Mouse (Mus musculus): ENCODE measurements at regions not wholly inside any gene's neighbourhood (a gene's known extent, or its start where the extent isn't known, plus 50 kb on each side); places are given as distances from the start of the nearest gene placed in this dataset.

DNA sequence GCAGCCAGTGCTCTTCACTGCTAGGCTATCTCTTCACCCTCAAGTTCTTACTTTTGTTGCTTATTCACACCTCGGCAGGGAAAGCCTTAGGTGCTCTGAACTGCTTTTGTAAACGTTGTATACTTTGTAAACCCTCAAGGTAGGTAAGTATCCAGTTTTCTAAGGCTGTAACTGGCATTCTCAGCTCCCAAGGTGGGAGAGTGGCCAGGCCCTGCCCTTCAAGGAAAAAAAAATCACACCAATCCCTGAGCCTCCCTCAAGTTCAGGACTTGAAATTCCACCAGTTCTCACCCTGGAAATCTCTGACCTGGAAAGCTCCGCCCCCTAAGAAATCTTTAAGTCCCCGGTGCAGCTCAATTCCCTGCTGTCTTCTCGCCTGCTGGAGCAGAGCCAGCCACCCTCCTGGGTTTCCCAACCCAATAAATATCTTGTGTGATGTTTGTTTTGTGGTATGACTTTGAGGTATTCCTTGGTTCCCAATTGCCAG lies 188.9 kb downstream of the Unc5cl start:
- TF ChIP-seq POLR2A (IDR thresholded peaks at IDR 0.05; ENCODE audit: insufficient read depth, low read depth, low read length): no peak
- no peak for TF ChIP-seq CTCF (IDR thresholded peaks at IDR 0.05; ENCODE audit: insufficient read depth, low read depth, low read length)
- no peak overlapping the region for H3K27ac ChIP-seq (ENCODE audit: insufficient read depth, low read depth, low read length)
- 58% methylated on average over 5 of the region's 5 CpGs for whole genome bisulfite sequencing
- H3K4me1 ChIP-seq (ENCODE audit: control insufficient read depth, insufficient read depth, low read length): no peaks in the 10 kb centered on the region; the same call in 1 of the 2 replicates
- no peak overlapping the region for H3K4me3 ChIP-seq (ENCODE audit: insufficient read depth, low read depth, low read length)

DNA sequence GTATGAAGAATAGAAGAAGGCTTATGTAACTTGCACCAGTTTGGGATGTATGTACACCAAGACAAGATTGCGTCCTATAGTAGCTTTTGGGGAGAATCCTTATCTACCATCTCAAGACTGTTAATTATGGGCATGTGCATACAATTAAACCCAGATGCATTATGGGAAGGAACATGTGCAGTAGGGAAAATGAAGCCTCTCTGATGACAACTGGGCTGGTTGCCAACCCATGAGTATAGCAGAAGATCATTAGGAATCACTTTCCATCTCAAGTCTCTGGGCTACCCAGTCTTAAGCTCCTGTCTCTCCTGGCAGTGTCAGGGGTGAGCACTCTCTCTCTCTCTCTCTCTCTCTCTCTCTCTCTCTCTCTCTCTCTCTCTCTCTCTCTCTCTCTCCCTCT lies 190.4 kb downstream of the Unc5cl start:
- TF ChIP-seq CTCF (IDR thresholded peaks at IDR 0.05; ENCODE audit: insufficient read depth, low read depth, low read length) (no peak), POLR2A (IDR thresholded peaks at IDR 0.05; ENCODE audit: insufficient read depth, low read depth, low read length) (no peak)

DNA sequence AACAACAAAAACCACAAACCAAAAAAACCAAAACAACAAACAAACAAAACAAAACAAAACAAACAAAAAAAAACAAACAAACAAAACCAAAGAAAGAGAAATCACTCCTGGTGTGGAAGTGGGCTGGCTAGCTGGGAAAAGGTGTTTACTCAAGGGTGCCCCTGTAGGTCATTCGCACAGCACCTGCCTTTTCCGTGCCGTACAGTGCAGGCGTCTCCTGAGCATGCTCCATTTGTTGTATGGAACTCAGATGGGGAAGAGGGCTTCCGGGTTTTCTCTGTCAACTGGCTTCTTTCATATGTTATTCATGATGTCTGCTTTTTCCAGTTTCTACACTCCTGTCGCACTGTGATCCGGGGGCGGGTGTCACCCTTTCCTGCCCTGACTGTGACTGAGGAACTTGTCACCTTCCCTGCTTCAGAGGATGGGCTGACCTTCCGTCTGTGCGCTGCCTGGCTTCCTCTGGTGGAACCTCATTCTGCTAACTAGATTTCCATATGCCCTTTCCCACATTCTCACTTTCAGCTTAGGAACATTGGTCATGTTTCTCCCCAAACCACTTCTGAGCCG lies 192.0 kb downstream of the Unc5cl start:
- Histone ChIP-seq H3K4me3 (ENCODE audit: insufficient read depth, low read depth, low read length) (no peak overlapping the region), H3K27ac (ENCODE audit: insufficient read depth, low read depth, low read length) (no peak overlapping the region), H3K4me1 (ENCODE audit: control insufficient read depth, insufficient read depth, low read length) (no peaks in the 10 kb centered on the region; the same call in 1 of the 2 replicates)
- 74% methylated on average over 11 of the region's 11 CpGs for WGBS
- TF ChIP-seq POLR2A (IDR thresholded peaks at IDR 0.05; ENCODE audit: insufficient read depth, low read depth, low read length) (no peak), CTCF (IDR thresholded peaks at IDR 0.05; ENCODE audit: insufficient read depth, low read depth, low read length) (no peak)

More for the DNA sequence above, 190.4 kb downstream of the Unc5cl start:
- H3K27ac ChIP-seq (ENCODE audit: insufficient read depth, low read depth, low read length): no peak overlapping the region
- H3K4me1 ChIP-seq (ENCODE audit: control insufficient read depth, insufficient read depth, low read length): no peaks in the 10 kb centered on the region; the same call in 1 of the 2 replicates
- 81% methylated on average over 1 of the region's 1 CpGs for whole genome bisulfite sequencing
- no peak overlapping the region for H3K4me3 ChIP-seq (ENCODE audit: insufficient read depth, low read depth, low read length)

DNA sequence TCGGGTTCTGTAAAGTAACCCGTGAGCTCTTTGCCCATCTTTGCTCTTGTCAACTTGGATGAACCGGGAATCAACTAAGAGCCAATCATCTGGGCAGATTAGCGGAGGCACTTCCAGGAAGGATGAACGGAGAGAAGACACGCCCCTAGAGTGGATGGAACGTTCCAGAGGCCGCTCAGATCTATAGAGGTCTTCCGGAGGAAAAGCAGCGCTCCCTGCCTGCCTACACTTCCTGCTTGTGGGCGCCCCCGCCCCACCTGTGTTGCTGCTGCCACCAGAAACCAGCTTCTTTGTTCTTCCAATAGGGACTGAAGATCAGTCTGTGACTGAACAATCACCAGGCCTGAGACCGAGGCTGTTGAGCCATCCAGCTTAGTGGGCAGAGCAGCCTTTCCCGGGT lies 192.7 kb downstream of the Unc5cl start:
- Histone ChIP-seq H3K4me3 (ENCODE audit: insufficient read depth, low read depth, low read length) (no peak overlapping the region), H3K4me1 (ENCODE audit: control insufficient read depth, insufficient read depth, low read length) (no peaks in the 10 kb centered on the region; the same call in 1 of the 2 replicates), H3K27ac (ENCODE audit: insufficient read depth, low read depth, low read length) (no peak overlapping the region)
- no peak for TF ChIP-seq POLR2A (IDR thresholded peaks at IDR 0.05; ENCODE audit: insufficient read depth, low read depth, low read length)
- WGBS: 63% methylated on average over 14 of the region's 14 CpGs

DNA sequence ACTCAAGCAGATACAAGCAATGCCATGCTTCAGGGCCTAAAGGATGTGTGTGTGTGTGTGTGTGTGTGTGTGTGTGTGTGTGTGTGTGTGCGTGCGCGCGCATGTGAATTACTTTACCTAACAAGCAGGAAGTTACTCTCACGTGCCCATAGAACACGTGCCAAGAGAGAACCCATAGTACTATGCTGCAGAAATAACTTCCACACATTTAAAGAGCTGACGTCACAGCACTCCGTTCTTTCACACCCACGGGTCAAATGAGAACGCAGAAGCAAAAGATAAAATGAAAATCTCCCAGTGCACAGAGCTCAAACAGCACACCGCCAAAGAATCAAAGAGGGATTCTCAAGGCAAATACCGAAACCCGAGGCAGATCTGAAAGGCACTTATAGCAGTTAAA lies 195.9 kb downstream of the Unc5cl start:
- no peak overlapping the region for H3K4me3 ChIP-seq (ENCODE audit: insufficient read depth, low read depth, low read length)
- no peak for TF ChIP-seq CTCF (IDR thresholded peaks at IDR 0.05; ENCODE audit: insufficient read depth, low read depth, low read length)
- TF ChIP-seq POLR2A (IDR thresholded peaks at IDR 0.05; ENCODE audit: insufficient read depth, low read depth, low read length): no peak
- 64% methylated on average over 13 of the region's 13 CpGs for WGBS
- no peaks in the 10 kb centered on the region; the same call in 1 of the 2 replicates for H3K4me1 ChIP-seq (ENCODE audit: control insufficient read depth, insufficient read depth, low read length)
- H3K27ac ChIP-seq (ENCODE audit: insufficient read depth, low read depth, low read length): no peak overlapping the region

DNA sequence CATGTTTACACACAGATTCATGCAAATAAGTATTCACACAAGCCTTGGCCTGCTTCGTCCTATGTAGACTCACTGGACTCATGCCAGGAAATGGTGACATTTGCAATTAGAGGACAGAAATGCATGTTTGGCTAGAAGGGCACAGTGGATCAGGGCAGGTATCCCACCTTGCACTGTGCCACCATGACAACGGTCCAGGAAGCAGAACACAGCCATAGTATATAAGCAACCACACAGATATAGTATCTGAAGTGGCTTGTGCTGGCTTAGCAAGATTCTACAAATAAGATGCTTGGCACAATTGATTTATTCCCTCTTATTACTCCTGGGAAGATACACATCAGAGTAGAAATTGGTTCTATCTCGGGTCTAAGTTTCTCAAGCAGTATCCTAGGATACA lies 218.0 kb downstream of the Unc5cl start:
- Histone ChIP-seq H3K27ac (ENCODE audit: insufficient read depth, low read depth, low read length) (no peak overlapping the region), H3K4me1 (ENCODE audit: control insufficient read depth, insufficient read depth, low read length) (no peaks in the 10 kb centered on the region), H3K4me3 (ENCODE audit: insufficient read depth, low read depth, low read length) (no peak overlapping the region)
- WGBS: 83% methylated on average over 3 of the region's 3 CpGs
- no peak for TF ChIP-seq CTCF (IDR thresholded peaks at IDR 0.05; ENCODE audit: insufficient read depth, low read depth, low read length)
- TF ChIP-seq POLR2A (IDR thresholded peaks at IDR 0.05; ENCODE audit: insufficient read depth, low read depth, low read length): no peak

DNA sequence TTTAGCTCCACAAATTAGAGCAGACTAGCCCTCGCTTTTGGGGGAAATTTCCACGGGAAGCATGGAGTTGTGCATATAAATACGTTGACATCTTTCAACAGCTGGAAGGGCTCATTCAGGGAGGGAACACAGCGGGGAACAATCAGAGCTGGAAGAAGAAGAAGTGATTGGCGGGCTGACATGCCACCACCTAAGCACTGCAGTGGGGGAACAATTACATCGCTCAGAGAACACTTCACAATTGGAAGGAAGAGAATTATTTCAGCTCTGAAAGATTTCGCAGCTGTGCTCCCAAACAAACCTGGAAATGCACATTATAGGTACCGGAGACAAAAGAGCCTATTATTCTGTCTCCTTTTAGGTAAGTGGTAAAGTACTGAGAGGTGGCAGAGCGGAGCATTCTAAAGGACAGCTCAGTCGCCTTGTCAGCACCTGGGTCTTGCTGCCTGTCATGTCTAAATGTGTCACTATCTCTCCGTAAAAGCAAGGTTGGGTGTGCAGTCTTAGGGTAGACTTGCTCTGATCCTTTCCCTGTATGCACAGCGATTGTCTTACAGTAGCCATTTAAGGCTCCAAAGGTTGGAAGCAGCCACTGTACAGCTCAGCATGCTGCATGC lies 223.6 kb downstream of the Unc5cl start:
- 55% methylated on average over 12 of the region's 12 CpGs for WGBS
- no peak overlapping the region for H3K27ac ChIP-seq (ENCODE audit: insufficient read depth, low read depth, low read length)
- no peak for TF ChIP-seq CTCF (IDR thresholded peaks at IDR 0.05; ENCODE audit: insufficient read depth, low read depth, low read length)
- TF ChIP-seq POLR2A (IDR thresholded peaks at IDR 0.05; ENCODE audit: insufficient read depth, low read depth, low read length): no peak
- no peak overlapping the region for H3K4me3 ChIP-seq (ENCODE audit: insufficient read depth, low read depth, low read length)
- no peaks in the 10 kb centered on the region for H3K4me1 ChIP-seq (ENCODE audit: control insufficient read depth, insufficient read depth, low read length)

DNA sequence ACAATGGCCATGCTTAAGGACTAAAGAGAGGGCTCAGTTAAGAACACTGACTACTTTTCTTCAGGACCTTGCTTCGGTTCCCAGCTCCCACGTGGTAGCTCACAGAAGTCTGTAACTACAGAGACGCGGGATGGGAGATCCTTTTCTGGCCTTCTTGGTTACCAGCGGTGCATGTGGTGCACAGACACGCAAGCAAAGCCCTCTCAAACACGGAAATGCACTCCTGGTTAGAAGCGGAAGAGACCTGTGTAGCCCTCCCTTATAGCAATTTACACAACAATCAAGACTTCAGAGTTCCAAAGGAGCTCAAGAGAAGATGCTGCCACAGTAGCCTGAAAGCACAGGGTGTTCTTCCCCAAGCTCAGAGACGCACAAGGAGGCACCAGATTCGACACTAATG lies 225.6 kb downstream of the Unc5cl start:
- no peak for TF ChIP-seq POLR2A (IDR thresholded peaks at IDR 0.05; ENCODE audit: insufficient read depth, low read depth, low read length)
- TF ChIP-seq CTCF (IDR thresholded peaks at IDR 0.05; ENCODE audit: insufficient read depth, low read depth, low read length): no peak
- H3K27ac ChIP-seq (ENCODE audit: insufficient read depth, low read depth, low read length): no peak overlapping the region
- H3K4me3 ChIP-seq (ENCODE audit: insufficient read depth, low read depth, low read length): no peak overlapping the region
- no peaks in the 10 kb centered on the region for H3K4me1 ChIP-seq (ENCODE audit: control insufficient read depth, insufficient read depth, low read length)
- 76% methylated on average over 10 of the region's 10 CpGs for WGBS

DNA sequence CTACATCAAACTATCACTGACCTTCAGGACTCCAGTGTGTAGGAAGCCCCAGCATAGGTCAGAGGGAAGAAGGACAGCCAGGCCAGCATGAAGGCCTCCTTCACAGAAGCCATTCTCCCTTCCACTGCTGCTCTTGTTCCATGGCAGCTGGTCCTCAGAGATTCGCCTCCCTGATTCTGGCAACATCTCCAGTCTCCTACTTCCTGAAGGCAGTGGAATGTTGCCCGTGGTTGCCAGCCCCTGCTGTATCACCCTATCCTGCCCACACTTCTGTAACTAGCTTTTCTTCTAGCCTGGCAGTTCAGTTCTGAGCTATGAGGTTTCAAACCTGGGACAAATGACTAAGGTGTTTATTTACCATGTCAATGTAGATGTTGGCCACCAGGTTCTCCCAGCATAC lies 234.2 kb downstream of the Unc5cl start:
- TF ChIP-seq POLR2A (IDR thresholded peaks at IDR 0.05; ENCODE audit: insufficient read depth, low read depth, low read length) (no peak), CTCF (IDR thresholded peaks at IDR 0.05; ENCODE audit: insufficient read depth, low read depth, low read length) (no peak)
- WGBS: 63% methylated on average over 2 of the region's 2 CpGs

More for the DNA sequence above, 234.2 kb downstream of the Unc5cl start:
- H3K27ac ChIP-seq (ENCODE audit: insufficient read depth, low read depth, low read length): no peak overlapping the region
- H3K4me3 ChIP-seq (ENCODE audit: insufficient read depth, low read depth, low read length): no peak overlapping the region
- H3K4me1 ChIP-seq (ENCODE audit: control insufficient read depth, insufficient read depth, low read length): no peaks in the 10 kb centered on the region
